Mouse (Mus musculus) inflammation-experienced regulatory T-cells, adult 6 months (primary cell): ENCODE data around the gene Mrpl53. TPM values are rescaled to one million over a fixed set of nuclear protein-coding genes. Genes with fewer than 3 reads are reported as not detected.
A peak's percentile ranks its signal among the peaks of the same experiment; 100 is the strongest.

Experiments used
- ATAC-seq: one replicate; pipeline ENCODE4 v1.8.0; 2017
- polyA plus RNA-seq, 3 experiments: library from polyadenylated mRNA; unstranded; fragments of 100-300 nt; shearing (Covaris generic); gene quantifications; one replicate each; pipeline ENCODE4 v1.2.1; 2017

The Mrpl53 gene
- polyA plus RNA-seq, 3 experiments from 2014 or later = 60.0 to 78.3 (median 66.2) TPM

GRCm38 (mm10) chr6:83095968-83096367 lies 12.9 kb upstream of the Mrpl53 start:
- ATAC-seq = peak; percentile 98

- ATAC-seq = no peak
These were observed 10.4 kb upstream of the Mrpl53 start for GRCm38 (mm10) chr6:83098411-83098810.

- ATAC-seq = peak; percentile 91
These were observed 7.5 kb upstream of the Mrpl53 start, which contains the start of the genes Ccdc142 and Gm42688 for GRCm38 (mm10) chr6:83101316-83101687. Gene Ccdc142 (plus strand): TSS chr6:83101601. Gene Gm42688 (plus strand): TSS chr6:83101617.

- peak; percentile 75 for ATAC-seq
These were observed 6.9 kb upstream of the Mrpl53 start for GRCm38 (mm10) chr6:83101688-83102556.

GRCm38 (mm10) chr6:83103130-83103650 lies 5.7 kb upstream of the Mrpl53 start:
- ATAC-seq = no peak

GRCm38 (mm10) chr6:83104158-83104557 lies 4.7 kb upstream of the Mrpl53 start:
- no peak for ATAC-seq

GRCm38 (mm10) chr6:83107566-83108400 lies 1.1 kb upstream of the Mrpl53 start:
- ATAC-seq = peak; percentile 53

- ATAC-seq = no peak
These were observed 2.8 kb downstream of the Mrpl53 start for GRCm38 (mm10) chr6:83111510-83112136.

- peak; percentile 86 for ATAC-seq
These were observed 6.3 kb downstream of the Mrpl53 start, which contains the start of gene Mogs for GRCm38 (mm10) chr6:83115011-83115671. Gene Mogs (plus strand): TSS chr6:83115496.

GRCm38 (mm10) chr6:83115682-83116372 lies 7.0 kb downstream of the Mrpl53 start:
- ATAC-seq = peak; percentile 67

GRCm38 (mm10) chr6:83116373-83117164 lies 7.7 kb downstream of the Mrpl53 start:
- no peak for ATAC-seq

GRCm38 (mm10) chr6:83117165-83117438 lies 8.3 kb downstream of the Mrpl53 start:
- no peak for ATAC-seq

GRCm38 (mm10) chr6:83117616-83118015 lies 8.8 kb downstream of the Mrpl53 start:
- ATAC-seq = no peak

GRCm38 (mm10) chr6:83118369-83118768 lies 9.5 kb downstream of the Mrpl53 start:
- no peak for ATAC-seq

- no peak for ATAC-seq
These were observed 10.2 kb downstream of the Mrpl53 start for GRCm38 (mm10) chr6:83118825-83119733.

- ATAC-seq = no peak
These were observed 10.9 kb downstream of the Mrpl53 start for GRCm38 (mm10) chr6:83119734-83120051.

GRCm38 (mm10) chr6:83120930-83121862 lies 12.4 kb downstream of the Mrpl53 start, which contains the start of gene Wbp1:
Gene Wbp1 (minus strand): TSS chr6:83121559.
- ATAC-seq = peak; percentile 92
